Mouse (Mus musculus): Measurements from ENCODE around the gene Macrod1. TPM values are rescaled to one million over a fixed set of nuclear protein-coding genes. Genes with fewer than 3 reads are reported as not detected.
A peak's percentile ranks its signal among the peaks of the same experiment; 100 is the strongest.

Macrod1 gene
- polyA plus RNA-seq, 1 experiment from 2014 or later: 14.0 TPM

DNA sequence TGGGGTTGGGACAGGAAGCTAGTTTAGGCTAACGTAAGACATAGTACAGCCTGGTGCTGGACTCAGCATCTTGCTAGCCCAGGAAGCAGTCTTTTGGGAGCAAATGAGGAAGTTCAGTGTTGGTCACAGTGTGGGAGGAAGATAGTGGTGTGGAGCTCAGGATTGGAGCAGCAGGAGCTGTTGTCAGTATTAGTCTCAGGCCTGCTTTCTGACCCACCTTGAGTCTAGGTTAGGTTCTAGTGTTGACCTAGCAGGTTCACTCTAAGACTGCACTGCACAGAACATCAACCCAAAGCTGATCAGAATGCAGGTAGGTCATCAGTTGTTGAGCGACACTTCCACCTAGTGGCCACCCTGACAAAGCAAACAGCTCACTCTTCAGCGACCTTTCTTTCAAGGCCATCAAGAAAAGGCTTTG lies 36.4 kb upstream of the Macrod1 start:
- no peaks in the 10 kb centered on the region for H3K4me1 ChIP-seq (ENCODE audit: control insufficient read depth, insufficient read depth, low read length)
- H3K27ac ChIP-seq (ENCODE audit: low read length): no peak overlapping the region
- H3K4me2 ChIP-seq (ENCODE audit: low read depth, low read length): no peak overlapping the region
- no peak overlapping the region for H3K4me3 ChIP-seq (replicated peaks; ENCODE audit: low read length)
- H3K27me3 ChIP-seq (ENCODE audit: control insufficient read depth, insufficient read depth, low read length): no peaks in the 10 kb centered on the region
- H3K9me3 ChIP-seq (replicated peaks; ENCODE audit: control insufficient read depth, low read length): no peaks in the 10 kb centered on the region
- peaks cover 26% of the 10 kb centered on the region for H3K36me3 ChIP-seq (ENCODE audit: control insufficient read depth, insufficient read depth, low read length)
- peak; percentile 74; the same call in 1 of the 2 replicates for ATAC-seq (ENCODE audit: insufficient read depth, low FRiP score)
- H3K9ac ChIP-seq (ENCODE audit: low read length): no peak overlapping the region
- 45% methylated on average over 3 of the region's 3 CpGs for WGBS

DNA sequence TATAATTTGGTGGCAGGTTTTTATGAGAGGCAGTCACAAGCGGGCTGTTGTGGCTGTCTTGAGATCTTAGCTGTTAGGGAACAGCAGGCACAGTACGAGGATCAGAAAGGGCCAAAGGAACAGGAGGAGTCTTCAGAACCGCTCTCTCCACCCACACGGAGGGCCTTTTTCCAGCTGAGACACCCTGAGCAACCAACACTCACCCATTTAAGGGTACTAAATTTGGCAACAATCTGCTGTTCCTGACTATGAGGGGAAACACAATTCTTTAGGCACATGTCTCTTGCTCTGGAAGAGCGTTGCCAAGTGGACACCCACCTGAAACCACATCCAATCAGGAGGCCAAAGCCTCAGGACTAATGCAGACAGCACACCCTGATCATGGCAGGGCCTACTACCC lies 27.1 kb upstream of the Macrod1 start:
- no peak for ATAC-seq (ENCODE audit: insufficient read depth, low FRiP score)
- Histone ChIP-seq H3K27ac (ENCODE audit: low read length) (no peak overlapping the region), H3K4me1 (ENCODE audit: control insufficient read depth, insufficient read depth, low read length) (no peaks in the 10 kb centered on the region), H3K4me2 (ENCODE audit: low read depth, low read length) (no peak overlapping the region), H3K9ac (ENCODE audit: low read length) (no peak overlapping the region), H3K9me3 (replicated peaks; ENCODE audit: control insufficient read depth, low read length) (no peaks in the 10 kb centered on the region), H3K27me3 (ENCODE audit: control insufficient read depth, insufficient read depth, low read length) (no peaks in the 10 kb centered on the region), H3K4me3 (replicated peaks; ENCODE audit: low read length) (no peak overlapping the region), H3K36me3 (ENCODE audit: control insufficient read depth, insufficient read depth, low read length) (peaks cover 37% of the 10 kb centered on the region)
- 93% methylated on average over 5 of the region's 5 CpGs for WGBS

DNA sequence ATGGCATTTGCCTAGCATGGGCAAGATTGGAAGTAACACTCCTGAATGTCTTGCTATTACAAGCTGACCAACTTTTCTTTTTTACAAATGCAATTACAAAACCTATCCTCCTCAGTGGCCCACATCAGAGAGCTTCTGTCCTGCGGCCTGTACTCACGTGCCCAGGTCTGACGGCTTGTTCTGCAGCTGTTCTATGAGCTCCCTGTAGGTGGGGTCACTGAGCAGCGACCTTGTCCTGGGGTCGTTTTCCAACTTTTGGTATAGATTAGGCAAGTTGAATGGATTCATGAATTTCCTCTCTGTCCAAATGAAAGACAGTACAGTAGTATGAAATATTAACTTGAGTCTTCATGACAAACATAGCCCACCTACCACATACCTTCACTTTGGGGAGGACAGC lies 22.6 kb upstream of the Macrod1 start:
- WGBS: 92% methylated on average over 5 of the region's 5 CpGs
- peaks cover 14% of the 10 kb centered on the region for H3K4me1 ChIP-seq (ENCODE audit: control insufficient read depth, insufficient read depth, low read length)
- H3K9me3 ChIP-seq (replicated peaks; ENCODE audit: control insufficient read depth, low read length): no peaks in the 10 kb centered on the region

DNA sequence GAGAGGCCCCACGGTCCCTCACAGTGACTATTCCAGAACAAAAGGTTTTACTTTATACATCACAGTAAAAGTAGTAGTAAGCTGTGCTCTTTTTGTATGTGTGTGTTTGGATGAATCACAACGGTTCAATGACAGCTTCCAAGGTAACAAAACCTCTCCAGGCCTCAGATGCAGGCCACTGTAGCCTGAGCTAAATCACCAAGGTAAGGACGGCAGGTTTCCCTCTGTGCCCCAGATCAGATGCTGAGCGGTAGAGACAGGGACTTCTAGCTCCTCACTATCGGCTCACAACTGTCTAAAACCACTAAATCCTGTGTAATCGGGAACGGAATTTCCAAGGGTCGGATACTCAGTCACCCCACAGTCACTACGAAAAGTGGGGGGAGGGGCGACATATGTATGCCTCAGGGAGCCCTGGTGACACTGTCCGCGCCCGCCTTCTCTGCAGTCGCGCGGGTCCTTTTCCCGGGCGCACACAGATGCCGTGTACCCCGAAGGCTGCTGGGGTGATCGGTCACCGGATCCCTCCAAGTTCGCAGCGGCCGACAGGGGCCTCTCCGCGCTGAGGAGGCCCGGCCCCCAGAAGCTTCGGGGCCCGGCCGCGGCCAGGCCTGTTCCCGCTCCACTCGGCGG lies 17.4 kb upstream of the Macrod1 start:
- Histone ChIP-seq H3K4me2 (ENCODE audit: low read depth, low read length) (peak overlapping the region; percentile 95), H3K4me1 (ENCODE audit: control insufficient read depth, insufficient read depth, low read length) (peaks cover 18% of the 10 kb centered on the region), H3K27ac (ENCODE audit: low read length) (peak overlapping the region; percentile 87), H3K9me3 (replicated peaks; ENCODE audit: control insufficient read depth, low read length) (no peaks in the 10 kb centered on the region), H3K4me3 (replicated peaks; ENCODE audit: low read length) (peak overlapping the region; percentile 94), H3K27me3 (ENCODE audit: control insufficient read depth, insufficient read depth, low read length) (no peaks in the 10 kb centered on the region), H3K9ac (ENCODE audit: low read length) (peak overlapping the region; percentile 96), H3K36me3 (ENCODE audit: control insufficient read depth, insufficient read depth, low read length) (0 out of 2 replicates have a peak, but pooled peaks cover 5% of the 10 kb centered on the region)
- ATAC-seq (ENCODE audit: insufficient read depth, low FRiP score): peak; percentile 1
- 1% methylated on average over 35 of the region's 35 CpGs for WGBS

More for the DNA sequence above, 22.6 kb upstream of the Macrod1 start:
- H3K4me2 ChIP-seq (ENCODE audit: low read depth, low read length): no peak overlapping the region
- H3K36me3 ChIP-seq (ENCODE audit: control insufficient read depth, insufficient read depth, low read length): peaks cover 15% of the 10 kb centered on the region
- no peak overlapping the region for H3K4me3 ChIP-seq (replicated peaks; ENCODE audit: low read length)
- no peaks in the 10 kb centered on the region for H3K27me3 ChIP-seq (ENCODE audit: control insufficient read depth, insufficient read depth, low read length)
- H3K27ac ChIP-seq (ENCODE audit: low read length): no peak overlapping the region
- H3K9ac ChIP-seq (ENCODE audit: low read length): no peak overlapping the region
- ATAC-seq (ENCODE audit: insufficient read depth, low FRiP score): no peak

DNA sequence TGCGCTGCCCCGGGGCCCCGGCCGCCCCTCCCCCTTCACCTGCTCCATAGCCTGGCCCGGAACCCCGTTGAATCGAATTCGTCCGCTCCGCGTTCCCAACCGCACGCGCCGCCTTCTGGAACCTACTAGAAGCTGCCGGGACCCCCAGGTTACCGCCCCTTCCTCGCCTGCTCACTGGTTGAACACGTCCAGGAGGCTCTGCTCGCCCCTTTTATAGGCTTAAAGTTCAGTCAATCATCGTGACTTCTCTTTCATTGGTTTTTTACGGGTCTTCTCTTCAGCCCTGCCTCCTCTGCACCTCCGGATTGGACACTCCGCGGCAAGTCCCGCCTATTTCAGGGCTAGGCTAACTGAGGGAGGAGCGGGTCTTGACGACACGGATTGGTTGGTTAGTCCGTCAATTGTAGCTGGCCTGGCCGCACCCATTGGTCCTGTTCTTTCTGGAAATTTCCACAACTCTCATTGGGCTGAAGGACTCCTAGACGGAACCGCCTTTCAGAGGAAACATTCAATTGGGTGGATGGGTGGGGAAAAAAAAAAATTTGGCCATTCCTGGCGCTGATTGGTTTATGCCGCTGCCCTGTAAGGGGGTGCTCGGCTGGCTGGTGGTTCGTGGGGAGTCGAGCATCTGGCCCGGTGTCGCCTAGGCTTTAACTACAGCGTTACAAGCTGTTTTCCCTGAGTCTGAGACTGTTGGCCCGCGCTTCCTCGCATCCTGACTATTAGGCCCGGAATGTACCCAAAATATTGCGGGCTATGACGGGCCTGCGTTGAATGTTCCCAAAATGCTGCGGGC lies 16.6 kb upstream of the Macrod1 start, which contains the start of gene Stip1:
Stip1 (minus strand) TSS at position 127 of the 796 bp plus-strand sequence.
- Histone ChIP-seq H3K4me2 (ENCODE audit: low read depth, low read length) (peak within 1 kb of the TSS; percentile 95), H3K9ac (ENCODE audit: low read length) (peak within 1 kb of the TSS; percentile 96), H3K27me3 (ENCODE audit: control insufficient read depth, insufficient read depth, low read length) (no peaks in the 10 kb centered on the region), H3K9me3 (replicated peaks; ENCODE audit: control insufficient read depth, low read length) (no peaks in the 10 kb centered on the region), H3K4me3 (replicated peaks; ENCODE audit: low read length) (peak within 1 kb of the TSS; percentile 94), H3K4me1 (ENCODE audit: control insufficient read depth, insufficient read depth, low read length) (peaks cover 18% of the 10 kb centered on the region), H3K36me3 (ENCODE audit: control insufficient read depth, insufficient read depth, low read length) (no peaks in the 10 kb centered on the region), H3K27ac (ENCODE audit: low read length) (peak within 1 kb of the TSS; percentile 94)
- under 1% methylated on average over 48 of the region's 49 CpGs for WGBS
- ATAC-seq (ENCODE audit: insufficient read depth, low FRiP score): peak; percentile 99

DNA sequence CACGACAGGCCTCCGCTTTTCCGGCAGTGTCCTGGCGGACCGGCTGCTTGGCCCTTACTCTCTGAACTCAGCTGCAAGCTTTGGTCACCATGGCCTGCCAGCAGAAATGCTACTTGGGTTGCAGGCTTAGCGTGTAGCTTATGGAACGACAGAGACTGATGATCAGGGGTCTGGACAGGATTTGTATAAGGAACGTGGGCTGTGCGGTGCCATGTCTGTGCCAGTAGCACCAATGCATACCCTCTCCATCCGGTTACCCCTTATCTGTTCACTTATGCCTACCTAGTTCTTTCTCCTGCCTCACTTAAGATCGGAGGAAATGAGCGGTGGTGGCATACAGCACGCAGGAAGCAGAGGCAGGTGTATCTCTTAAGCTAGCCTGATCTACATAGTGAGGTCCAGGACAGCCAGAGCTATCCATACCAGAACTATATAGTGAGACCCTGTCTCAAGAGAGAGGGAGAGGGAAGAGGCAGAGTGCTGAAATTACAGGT lies 15.9 kb upstream of the Macrod1 start:
- no peak for ATAC-seq (ENCODE audit: insufficient read depth, low FRiP score)
- 19% methylated on average over 13 of the region's 13 CpGs for WGBS

DNA sequence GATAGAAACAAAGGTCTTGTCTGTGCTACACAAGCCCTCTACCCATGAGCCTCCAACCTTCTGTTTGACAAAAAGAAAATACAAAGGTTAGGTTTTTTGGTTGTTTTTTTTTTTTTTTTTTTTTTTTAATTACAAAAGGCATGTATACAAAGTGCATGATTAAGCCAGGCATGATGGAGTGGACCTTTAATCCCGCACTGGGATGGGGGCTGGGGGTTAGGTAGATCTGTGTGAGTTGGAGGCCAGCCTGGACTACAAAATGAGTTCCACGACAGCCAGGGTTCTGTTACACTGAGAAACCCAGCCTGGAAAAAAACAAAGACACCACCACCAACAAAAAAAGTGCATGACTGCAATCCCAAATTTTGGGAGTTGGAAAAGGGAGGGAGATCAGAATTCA lies 15.4 kb upstream of the Macrod1 start:
- no peak for ATAC-seq (ENCODE audit: insufficient read depth, low FRiP score)
- no peak overlapping the region for H3K4me3 ChIP-seq (replicated peaks; ENCODE audit: low read length)
- H3K9me3 ChIP-seq (replicated peaks; ENCODE audit: control insufficient read depth, low read length): no peaks in the 10 kb centered on the region
- H3K4me2 ChIP-seq (ENCODE audit: low read depth, low read length): no peak overlapping the region
- WGBS: 97% methylated on average over 2 of the region's 2 CpGs
- H3K27me3 ChIP-seq (ENCODE audit: control insufficient read depth, insufficient read depth, low read length): no peaks in the 10 kb centered on the region
- H3K27ac ChIP-seq (ENCODE audit: low read length): no peak overlapping the region
- no peak overlapping the region for H3K9ac ChIP-seq (ENCODE audit: low read length)
- no peaks in the 10 kb centered on the region for H3K36me3 ChIP-seq (ENCODE audit: control insufficient read depth, insufficient read depth, low read length)
- H3K4me1 ChIP-seq (ENCODE audit: control insufficient read depth, insufficient read depth, low read length): peaks cover 18% of the 10 kb centered on the region

More for the DNA sequence above, 15.9 kb upstream of the Macrod1 start:
- Histone ChIP-seq H3K9me3 (replicated peaks; ENCODE audit: control insufficient read depth, low read length) (no peaks in the 10 kb centered on the region), H3K4me2 (ENCODE audit: low read depth, low read length) (peak overlapping the region; percentile 75), H3K27ac (ENCODE audit: low read length) (peak overlapping the region; percentile 94), H3K27me3 (ENCODE audit: control insufficient read depth, insufficient read depth, low read length) (no peaks in the 10 kb centered on the region), H3K4me3 (replicated peaks; ENCODE audit: low read length) (peak overlapping the region; percentile 70), H3K9ac (ENCODE audit: low read length) (peak overlapping the region; percentile 83), H3K4me1 (ENCODE audit: control insufficient read depth, insufficient read depth, low read length) (peaks cover 18% of the 10 kb centered on the region), H3K36me3 (ENCODE audit: control insufficient read depth, insufficient read depth, low read length) (no peaks in the 10 kb centered on the region)

DNA sequence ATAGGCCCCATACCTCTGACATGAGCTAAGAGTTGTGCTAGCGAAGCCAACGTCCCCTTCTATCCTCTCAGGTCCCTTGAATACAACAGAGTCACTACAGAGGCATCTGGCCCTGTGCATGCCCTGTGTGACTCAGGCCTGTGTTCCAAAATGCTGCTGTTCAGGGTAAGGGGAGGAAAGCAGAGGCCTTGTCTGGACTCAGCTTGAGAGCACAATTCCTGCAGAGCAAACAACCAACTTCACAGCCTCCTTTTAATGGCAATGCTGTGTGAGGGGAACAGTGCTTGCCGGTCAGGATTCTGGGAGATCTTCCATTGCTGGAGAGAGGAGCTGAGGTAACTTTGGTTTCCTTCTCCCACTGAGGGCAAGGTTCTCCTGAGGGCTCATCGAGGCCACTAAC lies 12.3 kb upstream of the Macrod1 start:
- WGBS: 69% methylated on average over 4 of the region's 4 CpGs
- no peak for ATAC-seq (ENCODE audit: insufficient read depth, low FRiP score)
- Histone ChIP-seq H3K36me3 (ENCODE audit: control insufficient read depth, insufficient read depth, low read length) (no peaks in the 10 kb centered on the region), H3K4me2 (ENCODE audit: low read depth, low read length) (no peak overlapping the region), H3K9ac (ENCODE audit: low read length) (no peak overlapping the region), H3K9me3 (replicated peaks; ENCODE audit: control insufficient read depth, low read length) (no peaks in the 10 kb centered on the region), H3K27me3 (ENCODE audit: control insufficient read depth, insufficient read depth, low read length) (no peaks in the 10 kb centered on the region), H3K4me3 (replicated peaks; ENCODE audit: low read length) (no peak overlapping the region), H3K4me1 (ENCODE audit: control insufficient read depth, insufficient read depth, low read length) (peaks cover 4% of the 10 kb centered on the region; the same call in 1 of the 2 replicates), H3K27ac (ENCODE audit: low read length) (no peak overlapping the region)

DNA sequence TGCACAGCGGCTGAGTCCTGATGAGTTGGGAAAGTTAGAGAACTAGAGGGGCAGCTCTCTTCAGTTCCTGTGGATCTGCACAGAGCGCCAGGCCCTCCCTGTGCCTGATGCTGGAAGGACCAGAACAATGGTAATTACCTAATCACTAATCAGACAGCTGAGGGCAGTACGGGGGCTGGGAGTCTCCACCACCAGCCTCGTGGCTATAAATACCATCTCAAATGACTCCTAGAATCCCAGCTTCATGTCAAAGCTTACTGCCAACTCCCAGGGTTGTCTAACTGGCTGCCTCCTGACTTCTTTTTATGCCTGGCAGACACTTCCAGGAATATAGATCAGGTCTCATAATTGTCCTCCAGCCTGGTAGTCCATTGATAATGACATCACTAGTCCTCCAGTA lies 11.9 kb upstream of the Macrod1 start:
- Histone ChIP-seq H3K27ac (ENCODE audit: low read length) (no peak overlapping the region), H3K9ac (ENCODE audit: low read length) (no peak overlapping the region), H3K4me1 (ENCODE audit: control insufficient read depth, insufficient read depth, low read length) (peaks cover 4% of the 10 kb centered on the region; the same call in 1 of the 2 replicates), H3K36me3 (ENCODE audit: control insufficient read depth, insufficient read depth, low read length) (no peaks in the 10 kb centered on the region), H3K4me3 (replicated peaks; ENCODE audit: low read length) (no peak overlapping the region), H3K27me3 (ENCODE audit: control insufficient read depth, insufficient read depth, low read length) (no peaks in the 10 kb centered on the region), H3K4me2 (ENCODE audit: low read depth, low read length) (no peak overlapping the region), H3K9me3 (replicated peaks; ENCODE audit: control insufficient read depth, low read length) (no peaks in the 10 kb centered on the region)
- ATAC-seq (ENCODE audit: insufficient read depth, low FRiP score): no peak
- WGBS: 42% methylated on average over 4 of the region's 4 CpGs
